Mouse (Mus musculus) left cerebral cortex, postnatal 36 days (tissue): Measurements from ENCODE around the gene Snx32. TPM values are rescaled to one million over a fixed set of nuclear protein-coding genes. Genes with fewer than 3 reads are reported as not detected.

Source experiments
- DNase-seq, 2 experiments: peaks; one replicate each; pipeline ENCODE4 v3.0.0; 2021 to 2022; ENCODE audit warnings: low spot score in 2 of 2, mixed read lengths in 1 of 2
- intact Hi-C: fragments of 180-260 bp; cut with DNase I; formaldehyde crosslinking; loops from one replicate; pipeline ENCODE4 v1.15.1; 2025
- total RNA-seq, 2 experiments: library from RNA; stranded (reverse); gene quantifications; 2 replicates each; pipeline ENCODE4 v1.2.3; 2021

Gene Snx32
- total RNA-seq, result 10 to 100 TPM; 77.2 to 89.0 TPM

DNA sequence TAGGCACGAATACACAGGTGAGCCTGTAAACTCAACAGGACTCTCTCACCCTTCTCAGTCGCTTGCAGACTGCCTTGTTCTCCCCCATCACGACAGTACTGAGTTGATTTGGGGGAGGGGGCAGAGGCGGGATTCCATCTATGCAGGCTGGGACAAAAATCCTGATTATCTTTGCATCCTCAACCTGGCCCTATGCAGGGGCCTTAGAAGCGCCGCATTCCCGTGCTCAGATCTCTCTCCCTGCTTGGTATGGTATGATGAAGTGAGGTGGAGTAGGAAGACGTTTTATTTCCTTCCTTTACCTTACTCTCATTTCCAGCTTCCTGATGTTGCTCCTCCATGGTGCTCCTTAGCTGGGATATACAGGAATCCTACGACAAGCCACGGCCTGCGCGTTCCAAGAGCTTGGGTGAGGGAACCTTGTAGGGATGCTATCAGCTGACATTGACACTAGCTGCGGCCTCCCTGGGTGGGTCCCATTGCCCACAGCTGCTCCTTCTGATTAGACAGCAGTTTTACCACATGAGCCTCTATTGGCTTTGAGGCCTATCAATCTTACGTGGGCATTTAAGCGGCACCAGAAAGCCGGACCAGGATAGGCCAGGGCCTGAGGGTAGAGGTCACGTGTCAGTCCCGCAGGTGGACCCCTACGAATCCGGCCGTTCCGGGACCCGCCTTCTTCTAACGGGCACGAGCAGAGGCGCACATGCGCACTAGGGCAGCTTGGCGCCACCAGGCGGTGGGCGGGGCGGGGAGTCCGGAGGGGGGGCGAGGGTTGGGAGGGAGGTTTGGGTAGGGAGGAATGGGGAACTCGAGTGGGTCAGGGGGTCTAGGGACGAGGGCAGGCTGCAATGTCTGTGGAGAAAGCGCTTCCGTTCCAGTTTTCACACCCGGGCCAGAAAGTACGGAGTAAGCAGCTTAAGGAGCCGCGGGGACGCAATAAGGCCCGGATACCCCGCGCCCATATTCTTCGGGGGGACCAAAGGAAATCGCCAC lies at the start of gene Snx32:
Gene Snx32 (minus strand): TSS at position 508 of the 996 bp plus-strand sequence.
- intact Hi-C loops, result loop anchor here (2.0 kb wide), 1 partner anchor 20 kb away; the partner anchor contains the start of gene Cfl1
- peak; percentile 97 to 98 for DNase-seq

- DNase-seq, result no peak
- intact Hi-C loops, result no loop called here
These were observed 49.5 kb upstream of the Snx32 start for GRCm38 (mm10) chr19:5559631-5560456.

DNA sequence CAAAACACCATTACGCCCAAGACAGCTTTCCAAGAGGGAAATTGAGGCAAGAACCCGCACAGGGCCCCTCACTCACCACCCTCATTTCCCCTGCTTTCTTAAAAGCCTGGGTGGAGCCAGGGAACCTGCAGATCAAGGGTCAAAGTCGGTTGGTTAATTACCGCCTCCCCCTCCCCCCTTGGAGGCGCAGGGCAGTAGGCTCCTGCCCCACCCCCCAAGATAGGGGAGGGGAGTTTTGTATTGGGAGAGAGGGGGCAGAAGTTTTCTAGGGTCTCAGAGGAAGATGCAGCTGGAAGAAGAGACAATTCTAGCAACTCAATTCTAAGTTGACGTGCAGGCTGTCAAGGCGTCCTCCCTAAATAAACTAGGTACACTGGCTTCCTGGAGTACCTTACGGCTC lies 48.9 kb upstream of the Snx32 start:
- intact Hi-C loops, result no loop called here
- DNase-seq, result no peak

DNA sequence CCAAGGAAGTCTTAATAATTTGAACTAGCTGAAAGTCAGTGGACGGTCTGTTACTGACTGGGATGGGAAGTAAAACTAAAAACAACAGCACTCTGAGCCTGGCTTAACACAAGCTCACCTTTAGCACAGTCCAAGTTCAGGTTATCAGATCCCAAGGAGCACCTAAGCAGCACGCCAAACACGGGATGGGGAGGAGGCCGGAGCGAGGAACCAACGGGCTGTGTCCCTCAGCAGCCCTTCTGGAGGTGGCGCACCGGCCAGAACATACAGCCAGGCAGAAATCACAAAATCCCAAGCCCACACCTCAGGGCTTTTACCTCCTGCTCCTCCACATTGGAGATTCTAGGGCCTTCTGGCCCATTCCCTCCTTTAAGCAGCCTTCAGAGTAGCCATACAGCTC lies 48.4 kb upstream of the Snx32 start:
- intact Hi-C loops, result no loop called here
- DNase-seq, result no peak

DNA sequence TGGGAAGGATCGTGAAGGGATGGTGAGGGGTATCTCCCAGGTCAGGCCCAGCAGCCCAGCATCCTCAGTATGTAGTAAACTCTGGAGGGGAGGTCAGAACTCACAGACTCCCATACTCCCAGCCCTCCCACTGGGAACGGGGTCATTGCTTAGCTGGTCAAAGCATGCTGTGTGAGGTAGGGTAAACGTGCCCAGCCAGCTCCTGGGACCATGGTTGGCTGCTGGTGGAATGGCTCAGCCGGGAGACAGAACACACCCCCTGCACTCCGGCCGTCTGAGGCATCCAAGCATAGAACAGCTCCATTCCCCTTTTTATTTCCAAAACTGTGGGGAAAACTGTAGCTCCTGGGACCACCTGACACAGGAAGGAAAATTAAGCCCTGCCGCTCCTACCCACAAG lies 47.8 kb upstream of the Snx32 start:
- intact Hi-C loops, result no loop called here
- no peak for DNase-seq

DNA sequence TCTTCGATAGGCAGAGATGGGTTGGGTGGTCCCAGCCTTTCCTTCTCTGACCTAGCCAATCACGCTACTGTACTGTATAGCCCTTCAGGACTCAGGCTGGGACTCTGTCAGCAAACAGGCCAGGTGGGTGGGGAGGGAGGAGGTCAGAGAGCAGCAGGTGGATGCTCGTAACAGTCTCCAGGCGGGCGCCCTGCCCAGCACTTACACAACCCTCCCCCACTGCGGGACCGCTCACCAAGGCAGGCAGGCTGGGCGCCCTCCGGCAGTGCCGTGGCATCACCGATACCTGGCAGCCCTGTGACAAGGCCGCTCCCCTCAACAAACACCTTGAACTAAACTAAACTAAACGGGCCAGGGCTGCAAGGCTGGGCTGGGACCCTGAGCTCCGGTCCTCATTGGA lies 43.9 kb upstream of the Snx32 start:
- intact Hi-C loops, result no loop called here
- DNase-seq, result no peak

- DNase-seq, result no peak
- intact Hi-C loops, result no loop called here
These were observed 43.5 kb upstream of the Snx32 start for GRCm38 (mm10) chr19:5553802-5554201.

DNA sequence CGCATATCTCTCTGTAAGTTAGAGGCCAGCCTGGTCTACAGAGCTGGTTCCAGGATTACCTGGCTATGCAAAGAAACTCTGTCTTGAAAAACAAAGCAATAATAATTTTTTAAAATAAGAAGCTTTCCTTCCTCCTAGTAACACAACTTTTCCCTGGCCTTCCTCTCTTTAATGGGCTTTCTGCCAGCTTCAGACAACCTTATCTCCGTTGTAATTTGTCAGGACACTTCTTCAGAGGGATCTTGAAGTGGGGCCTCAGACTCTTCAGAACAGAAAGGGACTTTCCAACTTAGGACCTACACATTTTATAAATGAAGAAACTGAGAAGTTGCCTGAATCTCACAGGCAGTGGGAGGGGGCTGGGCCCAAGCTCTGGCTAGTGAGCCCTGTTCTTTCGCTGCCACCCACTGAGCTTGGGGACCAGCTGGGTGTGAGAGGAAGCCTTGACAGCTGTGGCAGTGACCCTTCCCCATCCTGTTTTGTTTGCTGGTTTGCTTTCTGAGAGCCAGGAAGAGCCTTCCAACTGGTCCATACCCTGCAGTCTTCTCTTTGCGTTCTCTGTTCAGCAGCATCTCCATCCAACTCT lies 37.2 kb upstream of the Snx32 start:
- intact Hi-C loops, result no loop called here
- DNase-seq, result no peak

- no peak for DNase-seq
- intact Hi-C loops, result no loop called here
These were observed 33.7 kb upstream of the Snx32 start for GRCm38 (mm10) chr19:5544031-5544430.

DNA sequence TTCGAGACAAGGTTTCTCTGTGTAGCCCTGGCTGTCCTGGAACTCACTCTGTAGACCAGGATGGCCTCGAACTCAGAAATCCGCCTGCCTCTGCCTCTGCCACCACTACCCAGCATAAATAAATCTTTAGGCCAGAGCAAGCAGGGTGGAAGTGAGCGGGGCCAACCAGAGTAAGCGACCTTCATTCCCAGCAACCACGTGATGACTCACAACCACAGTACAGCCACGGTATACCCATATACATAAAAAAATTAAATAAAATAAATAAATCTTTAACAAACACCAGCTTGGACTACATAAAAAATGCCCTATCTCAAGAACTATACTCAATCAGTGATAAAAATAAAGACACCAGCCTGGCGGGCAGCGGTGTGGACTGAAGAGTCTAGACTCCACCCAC lies 33.0 kb upstream of the Snx32 start:
- no peak for DNase-seq
- intact Hi-C loops, result no loop called here

GRCm38 (mm10) chr19:5538786-5539185 lies 28.4 kb upstream of the Snx32 start:
- intact Hi-C loops, result no loop called here
- no peak for DNase-seq

DNA sequence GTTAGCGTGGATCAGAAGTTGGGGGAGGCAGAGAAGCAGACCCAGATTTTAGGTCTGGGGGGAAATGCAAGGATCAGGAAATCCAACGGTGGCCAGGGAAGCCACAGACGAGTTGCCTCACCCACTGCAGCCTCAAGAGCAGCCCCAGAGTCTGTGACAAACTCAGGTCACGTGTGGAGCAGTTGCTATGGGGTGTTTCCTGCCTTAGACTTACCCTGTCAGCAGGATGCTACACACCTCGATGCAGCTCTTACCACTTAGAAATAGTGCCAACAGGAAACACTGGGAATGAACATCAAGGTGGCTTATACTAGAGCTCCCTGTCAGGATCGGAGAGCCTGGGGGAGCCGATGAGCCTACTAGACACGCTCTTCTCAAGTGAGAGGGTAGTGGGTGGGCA lies 22.2 kb upstream of the Snx32 start:
- DNase-seq, result no peak
- intact Hi-C loops, result no loop called here

GRCm38 (mm10) chr19:5530138-5530524 lies 19.8 kb upstream of the Snx32 start:
- DNase-seq, result no peak
- intact Hi-C loops, result no loop called here

GRCm38 (mm10) chr19:5529325-5530137 lies 19.2 kb upstream of the Snx32 start:
- DNase-seq, result peak; percentile 87 to 92
- intact Hi-C loops, result loop anchor here (1.0 kb wide), 1 partner anchor 38 kb away; no protein-coding TSS in a partner anchor

- intact Hi-C loops, result no loop called here
- DNase-seq, result no peak
These were observed 14.9 kb upstream of the Snx32 start for GRCm38 (mm10) chr19:5525204-5525603.

DNA sequence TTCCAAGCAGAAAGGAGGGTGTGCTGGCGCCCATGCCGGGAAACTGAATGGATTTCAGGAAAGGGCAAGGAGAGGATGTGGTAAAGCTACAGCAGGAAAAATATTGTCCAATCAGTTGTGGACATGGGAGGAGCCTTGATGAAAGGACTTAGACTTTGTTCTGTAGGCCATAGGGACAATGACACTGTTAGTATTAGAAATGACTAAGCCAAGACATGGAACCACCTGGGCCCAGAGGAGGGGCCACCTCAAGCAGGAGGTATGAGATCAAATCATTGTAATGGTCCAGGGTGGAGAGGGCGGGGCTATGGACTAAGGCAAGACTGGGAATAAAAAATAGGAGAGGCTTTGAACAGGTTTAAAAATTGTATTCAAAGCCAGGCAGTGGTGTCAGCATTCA lies 8.4 kb upstream of the Snx32 start:
- intact Hi-C loops, result no loop called here
- DNase-seq, result no peak

DNA sequence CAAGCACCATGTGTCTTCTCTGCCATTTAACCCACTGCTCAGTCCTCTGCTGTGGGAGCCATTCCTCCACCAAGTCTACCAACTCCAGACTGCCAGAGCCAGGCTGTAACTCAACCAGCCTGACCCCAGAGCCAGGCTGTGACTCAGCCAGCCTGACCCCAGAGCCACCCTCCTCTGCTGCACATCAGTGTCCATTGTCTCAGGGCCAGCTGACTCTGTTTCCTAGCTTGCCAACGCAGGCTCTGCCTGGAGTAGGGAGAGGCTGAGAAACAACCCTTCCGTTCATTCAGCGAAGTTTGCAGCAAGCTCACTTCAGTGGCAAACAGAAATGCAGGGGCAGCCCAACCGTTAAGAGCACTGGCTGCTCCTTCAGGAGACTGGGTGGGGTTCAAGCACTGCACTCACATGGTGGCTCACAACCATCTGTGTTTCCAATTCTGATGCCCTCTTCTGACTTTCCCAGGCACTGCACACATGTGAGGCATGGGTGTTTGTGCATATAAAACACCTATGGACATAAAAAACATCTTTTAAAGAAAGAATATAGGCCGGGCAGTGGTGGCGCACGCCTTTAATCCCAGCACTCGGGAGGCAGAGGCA lies 6.7 kb upstream of the Snx32 start:
- DNase-seq, result no peak

GRCm38 (mm10) chr19:5515840-5516777 lies 5.8 kb upstream of the Snx32 start:
- intact Hi-C loops, result no loop called here

More for the DNA sequence above, 6.7 kb upstream of the Snx32 start:
- intact Hi-C loops, result no loop called here

More at GRCm38 (mm10) chr19:5515840-5516777, 5.8 kb upstream of the Snx32 start:
- DNase-seq, result no peak
